Mouse (Mus musculus): ENCODE data around the gene Ptprs.

The Ptprs gene

GRCm38 (mm10) chr17:56490438-56491152 lies 14.3 kb upstream of the Ptprs start:
- no peak for DNase-seq (ENCODE audit: low read depth, low spot score)

- no peak for DNase-seq (ENCODE audit: low read depth, low spot score)
Observed at GRCm38 (mm10) chr17:56488028-56488427, 11.7 kb upstream of the Ptprs start.

GRCm38 (mm10) chr17:56487441-56487888 lies 11.2 kb upstream of the Ptprs start:
- DNase-seq (ENCODE audit: low read depth, low spot score), result no peak

DNA sequence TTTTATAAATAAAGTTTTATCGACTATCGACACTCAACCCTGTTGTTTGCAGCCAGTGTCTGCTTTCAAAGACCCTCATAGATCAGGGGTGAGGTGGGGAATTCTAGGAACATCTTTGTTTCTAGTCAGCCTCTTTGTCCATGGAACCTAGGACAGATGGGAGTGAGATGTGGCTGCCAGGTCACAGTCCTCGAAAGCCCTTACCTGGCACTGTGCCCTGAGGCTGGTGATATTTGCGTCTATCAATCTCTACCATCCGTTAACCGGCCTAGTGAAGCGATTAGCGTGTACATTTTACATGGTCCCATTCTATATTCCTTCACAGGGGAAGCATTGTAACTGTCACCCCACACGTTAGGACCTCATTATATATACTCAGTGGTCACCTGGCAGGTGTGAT lies 9.6 kb upstream of the Ptprs start:
- DNase-seq (ENCODE audit: low read depth, low spot score), result no peak

DNA sequence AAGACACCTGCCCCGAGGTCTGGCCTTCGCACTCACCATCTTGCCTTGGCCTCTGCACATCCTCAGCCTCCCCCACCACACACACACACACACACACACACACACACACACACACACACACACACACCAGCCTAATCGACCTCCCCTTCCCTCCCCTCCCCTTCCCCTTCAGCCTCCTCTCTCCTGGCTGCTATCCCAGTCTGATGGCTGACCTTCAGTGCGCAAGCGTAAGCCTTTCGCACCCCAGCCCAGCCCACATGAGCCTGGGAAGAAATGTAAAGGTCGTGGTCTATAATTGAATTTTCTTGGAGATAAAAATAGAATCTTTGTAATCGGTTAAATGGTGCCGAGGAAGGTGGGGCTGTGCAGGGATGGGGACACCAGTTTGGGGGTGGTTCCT lies 8.8 kb upstream of the Ptprs start:
- DNase-seq (ENCODE audit: low read depth, low spot score), result no peak

DNA sequence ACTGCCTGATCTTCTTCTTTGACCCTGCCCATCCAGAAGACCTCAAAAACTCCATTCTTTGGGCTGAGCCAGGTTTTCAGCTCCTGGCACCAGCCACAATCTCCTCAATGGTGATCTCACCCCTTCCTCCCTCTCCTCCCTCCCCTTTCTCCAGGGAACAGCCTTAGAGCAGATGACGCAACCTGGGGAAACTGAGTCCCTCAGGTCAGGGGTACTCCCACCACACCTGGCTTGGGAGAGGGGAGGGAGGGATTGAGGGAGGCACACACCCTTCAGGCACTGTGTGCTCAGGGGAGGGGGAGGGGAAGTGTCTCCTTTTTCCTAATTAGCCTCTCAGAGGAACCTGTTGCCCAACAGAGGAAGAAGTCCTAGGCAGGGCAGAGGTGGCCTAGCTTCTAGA lies 6.4 kb upstream of the Ptprs start:
- no peak for DNase-seq (ENCODE audit: low read depth, low spot score)

GRCm38 (mm10) chr17:56479358-56479757 lies 3.1 kb upstream of the Ptprs start:
- DNase-seq (ENCODE audit: low read depth, low spot score), result no peak

DNA sequence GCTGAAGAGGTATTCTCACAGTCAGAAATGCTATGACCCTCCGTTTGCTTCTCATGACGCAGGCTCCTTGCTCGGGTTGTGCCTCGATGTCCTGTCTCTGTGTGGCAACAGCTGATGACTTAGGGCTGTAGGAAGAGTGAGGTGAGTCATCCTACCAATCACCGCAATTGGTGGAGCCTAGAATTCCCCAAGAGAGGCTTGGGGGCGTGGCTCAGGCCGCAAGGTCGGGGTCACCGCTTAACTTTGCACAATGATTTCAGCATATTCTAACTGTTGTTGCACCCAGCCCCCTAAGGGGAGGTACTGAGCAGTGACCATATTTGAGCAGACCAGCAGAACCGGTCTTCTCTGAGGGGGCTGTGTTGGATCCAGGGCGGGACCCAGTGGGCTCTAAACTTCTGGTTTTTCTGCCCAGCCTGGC lies 1.9 kb upstream of the Ptprs start:
- no peak for DNase-seq (ENCODE audit: low read depth, low spot score)

- no peak for DNase-seq (ENCODE audit: low read depth, low spot score)
Observed at GRCm38 (mm10) chr17:56477191-56477818, 1.0 kb upstream of the Ptprs start.

- DNase-seq (ENCODE audit: low read depth, low spot score), result no peak
Observed at GRCm38 (mm10) chr17:56475584-56476401, 490 bp downstream of the Ptprs start.

DNA sequence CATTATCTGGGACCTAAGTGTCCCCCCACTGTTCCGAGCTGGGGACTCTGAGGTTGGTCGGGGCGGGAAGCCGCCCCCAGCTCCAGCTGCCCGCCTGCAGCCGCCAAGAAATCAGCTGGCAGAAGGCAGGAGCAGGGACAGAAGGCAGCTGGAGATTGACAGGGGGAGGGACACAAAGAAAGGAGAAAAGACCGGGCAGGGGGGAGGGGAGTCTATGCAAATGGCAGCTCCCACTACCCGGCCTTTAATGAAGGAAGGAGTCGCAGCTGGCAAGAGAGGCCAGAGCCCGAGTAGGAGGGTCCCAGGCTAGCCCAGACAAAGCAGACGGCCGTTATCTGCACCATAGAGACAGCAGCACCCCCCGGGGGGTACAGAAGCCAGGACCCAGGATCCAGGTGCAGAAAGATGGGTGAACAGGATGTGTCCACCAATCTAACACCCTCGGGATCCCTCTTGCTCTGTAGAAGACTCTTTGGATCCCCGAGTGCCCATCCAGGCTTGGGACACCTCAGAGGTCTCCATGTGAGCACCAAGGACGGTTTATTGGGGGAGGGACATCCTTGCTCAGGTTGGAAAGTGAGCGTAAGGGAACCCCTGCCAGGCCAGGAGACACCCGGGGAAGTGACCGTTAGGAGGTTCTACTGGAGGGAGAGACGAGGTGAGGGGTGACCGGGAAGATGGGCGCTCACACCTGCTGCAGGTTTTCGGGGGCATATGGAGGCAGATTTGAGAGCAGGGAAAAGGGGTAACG lies 1.3 kb downstream of the Ptprs start:
- DNase-seq (ENCODE audit: low read depth, low spot score), result no peak

GRCm38 (mm10) chr17:56474311-56474830 lies 1.9 kb downstream of the Ptprs start:
- DNase-seq (ENCODE audit: low read depth, low spot score), result no peak

DNA sequence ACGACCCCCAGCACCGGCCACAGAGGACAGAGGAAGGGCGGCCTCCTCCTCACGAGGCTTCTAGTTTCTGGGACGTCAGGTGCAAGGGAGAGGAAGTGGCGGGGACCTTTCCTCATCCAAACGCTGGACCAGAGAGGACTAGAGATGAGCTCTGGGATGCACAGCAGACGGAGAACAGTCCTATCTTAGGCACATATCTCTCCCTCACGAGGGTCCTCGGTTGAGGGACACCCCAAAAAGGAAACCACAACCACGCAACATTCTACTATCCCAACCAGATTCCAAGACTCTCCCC lies 2.7 kb downstream of the Ptprs start:
- DNase-seq (ENCODE audit: low read depth, low spot score), result no peak

GRCm38 (mm10) chr17:56472733-56473610 lies 3.3 kb downstream of the Ptprs start:
- no peak for DNase-seq (ENCODE audit: low read depth, low spot score)

DNA sequence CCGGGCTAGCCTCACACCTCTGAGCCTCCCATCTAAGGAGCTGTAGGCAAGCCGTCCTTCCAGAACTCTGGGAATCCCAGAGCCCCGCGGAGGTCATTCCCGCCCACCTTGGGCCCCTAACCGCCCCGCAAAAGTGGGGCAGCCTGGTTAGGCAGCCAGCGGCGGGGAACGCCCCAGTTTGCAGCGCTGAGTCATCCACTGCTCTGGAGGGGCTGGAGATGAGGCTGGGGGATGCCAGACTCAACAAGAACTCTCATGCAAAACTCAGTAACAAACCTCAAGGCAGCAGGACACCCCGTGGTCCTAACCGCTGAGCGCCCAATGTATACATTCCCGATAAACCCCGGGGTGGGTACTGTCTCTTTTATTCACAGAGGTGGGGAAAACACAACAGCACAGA lies 4.2 kb downstream of the Ptprs start:
- DNase-seq (ENCODE audit: low read depth, low spot score), result no peak

DNA sequence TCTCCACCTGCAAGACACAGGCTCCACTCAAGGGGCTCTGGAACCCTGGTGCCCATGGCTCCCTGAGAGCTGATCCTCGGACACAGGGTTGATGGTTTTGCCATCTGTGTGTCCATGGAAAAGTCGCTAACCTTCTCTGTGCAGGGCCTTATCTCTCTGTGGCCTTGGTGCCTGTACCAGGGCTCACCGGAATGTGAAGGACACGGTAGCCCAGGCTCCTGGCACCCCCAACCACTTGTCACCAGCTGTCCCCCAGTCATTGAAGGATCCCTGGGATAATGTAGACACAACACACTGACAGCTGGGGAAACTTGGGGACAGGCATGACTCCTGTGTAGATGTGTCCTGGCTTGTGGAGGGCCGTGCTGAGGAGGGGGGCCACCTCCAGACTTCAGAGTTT lies 5.1 kb downstream of the Ptprs start:
- no peak for DNase-seq (ENCODE audit: low read depth, low spot score)

DNA sequence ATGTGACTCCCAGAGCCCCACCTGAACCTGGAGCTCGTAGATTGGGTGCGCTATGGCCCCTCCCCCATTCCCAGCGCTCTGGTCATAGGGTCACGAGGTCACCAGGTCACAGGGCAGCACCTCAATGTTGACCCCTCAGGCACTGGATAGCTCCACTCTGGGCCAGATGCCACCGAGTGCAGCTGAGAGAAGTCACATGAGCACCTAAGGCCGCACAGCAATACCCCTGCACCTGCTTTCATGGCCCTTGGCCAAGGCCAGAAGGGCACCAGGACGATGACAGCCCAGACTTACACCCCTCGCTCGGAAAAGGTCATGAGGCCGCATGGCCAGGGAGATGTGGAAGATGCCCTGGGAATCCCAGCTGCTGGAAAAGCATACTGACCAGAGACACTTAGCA lies 5.7 kb downstream of the Ptprs start:
- no peak for DNase-seq (ENCODE audit: low read depth, low spot score)

- DNase-seq (ENCODE audit: low read depth, low spot score), result no peak
Observed at GRCm38 (mm10) chr17:56470001-56470436, 6.3 kb downstream of the Ptprs start.

- no peak for DNase-seq (ENCODE audit: low read depth, low spot score)
Observed at GRCm38 (mm10) chr17:56469275-56469674, 7.0 kb downstream of the Ptprs start.

- no peak for DNase-seq (ENCODE audit: low read depth, low spot score)
Observed at GRCm38 (mm10) chr17:56468870-56469269, 7.4 kb downstream of the Ptprs start.

GRCm38 (mm10) chr17:56468380-56468779 lies 7.9 kb downstream of the Ptprs start:
- DNase-seq (ENCODE audit: low read depth, low spot score), result no peak

Data from retina, adult 2 months (tissue).